Mouse (Mus musculus) megakaryocyte, embryonic 14.5 days (primary cell): ENCODE measurements around the gene Blvrb.

Experiments
- FLI1 ChIP-seq: IDR thresholded peaks from 2 replicates; pipeline ENCODE4 v1.6.1; 2012; ENCODE audit warnings: low read length, inconsistent platforms, mixed read lengths
- GATA1 ChIP-seq: IDR thresholded peaks from 3 replicates; pipeline ENCODE4 v1.6.1; 2012; ENCODE audit warnings: mixed read lengths, low read length, inconsistent platforms, borderline replicate concordance

GRCm38 (mm10) chr7:27460477-27460876, 12.7 kb downstream of the Blvrb start:
- TF ChIP-seq GATA1 (no peak), FLI1 (no peak)
